Mouse (Mus musculus): ENCODE results near the gene Ccdc82. TPM values are rescaled to one million over a fixed set of nuclear protein-coding genes. Genes with fewer than 3 reads are reported as not detected.
A peak's percentile ranks its signal among the peaks of the same experiment; 100 is the strongest.

Ccdc82 gene
- 7.7 and 8.0 TPM in 2 replicates for polyA plus RNA-seq (2016; fragmentation: Nextera tagmentation; extraction: Ambion mirVana)

- peak within 1 kb of the TSS; percentile 64 for H3K4me3 ChIP-seq
- peaks cover 6% of the 10 kb centered on the region for H3K36me3 ChIP-seq (replicated peaks)
- H3K27ac ChIP-seq, result peak within 1 kb of the TSS; percentile 91
- 5% methylated on average over 29 of the region's 39 CpGs for WGBS
- peak; percentile 97 for DNase-seq (ENCODE audit: extremely low spot score, low spot score)
- H3K9me3 ChIP-seq, result peaks cover 4% of the 10 kb centered on the region; the same call in 1 of the 2 replicates
- no peaks in the 10 kb centered on the region for H3K27me3 ChIP-seq (ENCODE audit: poor library complexity, severe bottlenecking)
- peaks cover 26% of the 10 kb centered on the region for H3K4me1 ChIP-seq
Measured at GRCm38 (mm10) chr9:13246815-13247638, at the start of gene Ccdc82. Gene Ccdc82, plus strand, starts transcription at chr9:13246955.

GRCm38 (mm10) chr9:13200079-13200478 is 46.7 kb upstream of the Ccdc82 start:
- H3K9me3 ChIP-seq, result no peaks in the 10 kb centered on the region
- H3K27ac ChIP-seq, result no peak overlapping the region
- no peaks in the 10 kb centered on the region for H3K27me3 ChIP-seq (ENCODE audit: poor library complexity, severe bottlenecking)
- no peaks in the 10 kb centered on the region for H3K36me3 ChIP-seq (replicated peaks)
- WGBS, result 92% methylated on average over 3 of the region's 3 CpGs
- no peak for DNase-seq (ENCODE audit: extremely low spot score, low spot score)
- H3K4me3 ChIP-seq, result no peak overlapping the region
- no peaks in the 10 kb centered on the region for H3K4me1 ChIP-seq

GRCm38 (mm10) chr9:13203109-13203508 is 43.6 kb upstream of the Ccdc82 start:
- no peak for DNase-seq (ENCODE audit: extremely low spot score, low spot score)
- no peak overlapping the region for H3K4me3 ChIP-seq
- no peaks in the 10 kb centered on the region for H3K27me3 ChIP-seq (ENCODE audit: poor library complexity, severe bottlenecking)
- no peaks in the 10 kb centered on the region for H3K36me3 ChIP-seq (replicated peaks)
- H3K9me3 ChIP-seq, result no peaks in the 10 kb centered on the region
- H3K4me1 ChIP-seq, result no peaks in the 10 kb centered on the region
- WGBS, result 97% methylated on average over 1 of the region's 1 CpGs
- no peak overlapping the region for H3K27ac ChIP-seq

- 87% methylated on average over 5 of the region's 5 CpGs for WGBS
- H3K36me3 ChIP-seq (replicated peaks), result no peaks in the 10 kb centered on the region
Measured at GRCm38 (mm10) chr9:13203681-13204080, 43.1 kb upstream of the Ccdc82 start.

GRCm38 (mm10) chr9:13206369-13206768 is 40.4 kb upstream of the Ccdc82 start:
- 51% methylated on average over 2 of the region's 2 CpGs for WGBS
- H3K27ac ChIP-seq, result no peak overlapping the region
- H3K9me3 ChIP-seq, result no peaks in the 10 kb centered on the region
- H3K36me3 ChIP-seq (replicated peaks), result no peaks in the 10 kb centered on the region
- no peaks in the 10 kb centered on the region for H3K27me3 ChIP-seq (ENCODE audit: poor library complexity, severe bottlenecking)
- no peak for DNase-seq (ENCODE audit: extremely low spot score, low spot score)
- H3K4me1 ChIP-seq, result no peaks in the 10 kb centered on the region
- no peak overlapping the region for H3K4me3 ChIP-seq

More at GRCm38 (mm10) chr9:13203681-13204080, 43.1 kb upstream of the Ccdc82 start:
- H3K4me1 ChIP-seq, result no peaks in the 10 kb centered on the region
- H3K27me3 ChIP-seq (ENCODE audit: poor library complexity, severe bottlenecking), result no peaks in the 10 kb centered on the region
- no peaks in the 10 kb centered on the region for H3K9me3 ChIP-seq
- H3K27ac ChIP-seq, result no peak overlapping the region
- DNase-seq (ENCODE audit: extremely low spot score, low spot score), result no peak
- no peak overlapping the region for H3K4me3 ChIP-seq

- no peak for DNase-seq (ENCODE audit: extremely low spot score, low spot score)
- H3K4me3 ChIP-seq, result no peak overlapping the region
- H3K27me3 ChIP-seq (ENCODE audit: poor library complexity, severe bottlenecking), result no peaks in the 10 kb centered on the region
- H3K36me3 ChIP-seq (replicated peaks), result no peaks in the 10 kb centered on the region
- WGBS, result 76% methylated on average over 1 of the region's 1 CpGs
- peaks cover 5% of the 10 kb centered on the region; the same call in 1 of the 2 replicates for H3K4me1 ChIP-seq
- H3K9me3 ChIP-seq, result no peaks in the 10 kb centered on the region
- no peak overlapping the region for H3K27ac ChIP-seq
Measured at GRCm38 (mm10) chr9:13225872-13226271, 20.9 kb upstream of the Ccdc82 start.

- peaks cover 6% of the 10 kb centered on the region; the same call in 1 of the 2 replicates for H3K4me1 ChIP-seq
- H3K27ac ChIP-seq, result no peak overlapping the region
- H3K9me3 ChIP-seq, result no peaks in the 10 kb centered on the region
- 13% methylated on average over 4 of the region's 4 CpGs for WGBS
- no peak for DNase-seq (ENCODE audit: extremely low spot score, low spot score)
- H3K4me3 ChIP-seq, result no peak overlapping the region
- H3K36me3 ChIP-seq (replicated peaks), result no peaks in the 10 kb centered on the region
- H3K27me3 ChIP-seq (ENCODE audit: poor library complexity, severe bottlenecking), result no peaks in the 10 kb centered on the region
Measured at GRCm38 (mm10) chr9:13230553-13230952, 16.2 kb upstream of the Ccdc82 start.

GRCm38 (mm10) chr9:13231545-13232216 is 15.1 kb upstream of the Ccdc82 start:
- WGBS, result 28% methylated on average over 5 of the region's 5 CpGs
- Histone ChIP-seq H3K36me3 (replicated peaks) (no peaks in the 10 kb centered on the region), H3K9me3 (no peaks in the 10 kb centered on the region), H3K27me3 (ENCODE audit: poor library complexity, severe bottlenecking) (no peaks in the 10 kb centered on the region), H3K4me1 (peaks cover 6% of the 10 kb centered on the region; the same call in 1 of the 2 replicates), H3K4me3 (no peak overlapping the region), H3K27ac (no peak overlapping the region)
- no peak for DNase-seq (ENCODE audit: extremely low spot score, low spot score)

- Histone ChIP-seq H3K9me3 (peaks cover 4% of the 10 kb centered on the region; the same call in 1 of the 2 replicates), H3K4me3 (no peak overlapping the region), H3K36me3 (replicated peaks) (peaks cover 6% of the 10 kb centered on the region), H3K27ac (no peak overlapping the region), H3K4me1 (peaks cover 22% of the 10 kb centered on the region), H3K27me3 (ENCODE audit: poor library complexity, severe bottlenecking) (no peaks in the 10 kb centered on the region)
- no peak for DNase-seq (ENCODE audit: extremely low spot score, low spot score)
Measured at GRCm38 (mm10) chr9:13242321-13242720, 4.4 kb upstream of the Ccdc82 start.

- DNase-seq (ENCODE audit: extremely low spot score, low spot score), result peak; percentile 22
- Histone ChIP-seq H3K27me3 (ENCODE audit: poor library complexity, severe bottlenecking) (no peaks in the 10 kb centered on the region), H3K27ac (peak within 1 kb of the TSS; percentile 91), H3K9me3 (peaks cover 4% of the 10 kb centered on the region; the same call in 1 of the 2 replicates), H3K4me1 (peaks cover 26% of the 10 kb centered on the region), H3K4me3 (peak within 1 kb of the TSS; percentile 64), H3K36me3 (replicated peaks) (peaks cover 6% of the 10 kb centered on the region)
- WGBS, result 9% methylated on average over 10 of the region's 10 CpGs
Measured at GRCm38 (mm10) chr9:13245481-13245880, 1.3 kb upstream of the Ccdc82 start, which contains the start of gene Jrkl. Gene Jrkl, minus strand, starts transcription at chr9:13245829.

- no peak for DNase-seq (ENCODE audit: extremely low spot score, low spot score)
- H3K4me1 ChIP-seq, result peaks cover 26% of the 10 kb centered on the region
- no peak overlapping the region for H3K4me3 ChIP-seq
- 96% methylated on average over 4 of the region's 4 CpGs for WGBS
- no peak overlapping the region for H3K27ac ChIP-seq
- no peaks in the 10 kb centered on the region for H3K27me3 ChIP-seq (ENCODE audit: poor library complexity, severe bottlenecking)
- H3K36me3 ChIP-seq (replicated peaks), result peaks cover 6% of the 10 kb centered on the region
- peaks cover 4% of the 10 kb centered on the region; the same call in 1 of the 2 replicates for H3K9me3 ChIP-seq
Measured at GRCm38 (mm10) chr9:13248104-13248503, 1.3 kb downstream of the Ccdc82 start.

GRCm38 (mm10) chr9:13251251-13251650 is 4.5 kb downstream of the Ccdc82 start:
- Histone ChIP-seq H3K27me3 (ENCODE audit: poor library complexity, severe bottlenecking) (no peaks in the 10 kb centered on the region), H3K4me3 (no peak overlapping the region), H3K27ac (no peak overlapping the region), H3K9me3 (no peaks in the 10 kb centered on the region), H3K36me3 (replicated peaks) (no peaks in the 10 kb centered on the region), H3K4me1 (peaks cover 9% of the 10 kb centered on the region)
- no peak for DNase-seq (ENCODE audit: extremely low spot score, low spot score)
- 84% methylated on average over 2 of the region's 2 CpGs for WGBS

- Histone ChIP-seq H3K36me3 (replicated peaks) (no peaks in the 10 kb centered on the region), H3K9me3 (no peaks in the 10 kb centered on the region), H3K27ac (no peak overlapping the region), H3K4me1 (no peaks in the 10 kb centered on the region), H3K27me3 (ENCODE audit: poor library complexity, severe bottlenecking) (no peaks in the 10 kb centered on the region), H3K4me3 (no peak overlapping the region)
- WGBS, result 95% methylated on average over 1 of the region's 1 CpGs
- DNase-seq (ENCODE audit: extremely low spot score, low spot score), result no peak
Measured at GRCm38 (mm10) chr9:13256726-13257125, 10.0 kb downstream of the Ccdc82 start.

Measured in forebrain, embryonic 10.5 days (tissue).